Mouse (Mus musculus) olfactory bulb, adult 2 months (tissue): ENCODE data around the gene Hacl1.

Experiments used
- CTCF ChIP-seq: fragments of 200-500 bp; IDR thresholded peaks from 2 replicates; pipeline ENCODE4 v1.5.1; 2012; ENCODE audit warnings: low read depth, mild to moderate bottlenecking, low read length, moderate library complexity; ENCODE audit not compliant: insufficient read depth
- POLR2A ChIP-seq: fragments of 200-500 bp; IDR thresholded peaks from 2 replicates; pipeline ENCODE4 v1.6.1; 2012; ENCODE audit warnings: mild to moderate bottlenecking, low read depth, low read length, moderate library complexity; ENCODE audit not compliant: insufficient read depth

- TF ChIP-seq CTCF, result no peak
- TF ChIP-seq POLR2A, result no peak
These were observed 10.1 kb upstream of the Hacl1 start for GRCm38 (mm10) chr14:31651206-31651605.
